Mouse (Mus musculus) kidney, adult 2 months (tissue): Measurements from ENCODE around the gene Vwa7.

Experiments
- CTCF ChIP-seq: fragments of 200-500 bp; conservative IDR thresholded peaks from 2 replicates; pipeline ENCODE4 v1.5.1; 2011; ENCODE audit warnings: low read depth, mild to moderate bottlenecking, control low read depth, low read length, moderate library complexity, mixed read lengths; ENCODE audit not compliant: insufficient read depth, insufficient read length
- POLR2A ChIP-seq: fragments of 200-500 bp; IDR thresholded peaks from one replicate; pipeline ENCODE4 v1.6.1; 2011; ENCODE audit warnings: low read depth, low read length, control low read depth

DNA sequence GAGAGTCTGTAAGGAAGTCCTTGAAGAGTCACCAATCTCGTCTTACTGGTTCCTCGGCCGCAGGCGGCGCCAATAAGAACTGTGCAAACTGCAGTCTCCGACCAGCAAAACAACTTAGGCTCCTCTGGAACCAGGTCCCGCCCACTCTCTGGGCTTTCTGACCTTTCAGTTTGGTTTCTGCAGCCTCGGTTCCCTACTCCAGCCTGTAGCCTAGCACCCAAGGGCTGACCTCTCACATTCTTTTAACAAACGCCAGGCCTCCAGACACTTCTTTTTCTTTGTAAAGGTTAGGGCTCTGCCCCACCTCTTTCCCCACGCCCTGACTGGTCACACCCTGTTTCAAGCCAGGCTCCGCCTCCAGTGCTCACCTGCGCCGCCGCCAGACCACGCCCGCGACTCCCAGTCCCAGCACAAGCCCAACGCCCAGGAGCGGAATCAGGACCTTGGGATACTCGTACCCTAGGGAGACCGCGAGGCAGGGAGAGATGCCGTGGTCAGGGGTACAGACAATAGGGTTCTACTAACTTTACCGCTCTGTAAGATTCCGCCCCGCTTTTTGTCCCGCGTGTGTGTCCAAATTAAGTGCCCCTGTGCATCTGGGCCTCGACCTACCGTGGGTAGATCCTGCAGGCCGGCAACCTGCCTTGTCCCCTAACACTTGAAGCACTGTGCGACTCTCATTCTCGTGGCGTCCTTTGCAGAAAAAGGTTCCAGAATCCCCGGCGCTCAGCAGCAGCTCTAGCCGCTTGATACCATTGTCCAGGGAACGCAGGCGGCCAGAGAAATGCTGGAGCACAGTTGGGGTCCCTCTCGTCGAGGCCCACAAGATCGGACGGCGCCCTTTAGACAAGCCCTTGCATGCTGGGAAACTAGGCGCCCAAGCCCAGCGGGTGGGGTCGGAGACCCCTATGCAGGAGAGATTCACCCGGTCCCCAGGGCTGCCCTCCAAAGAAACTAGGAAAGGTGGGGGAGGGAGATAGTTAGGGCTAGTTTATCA, 48.9 kb downstream of the Vwa7 start, which contains the start of gene Ly6g6c:
- no peak for TF ChIP-seq POLR2A
- no peak for TF ChIP-seq CTCF
